Mouse (Mus musculus): ENCODE data around the gene Siah1a. TPM values are rescaled to one million over a fixed set of nuclear protein-coding genes. Genes with fewer than 3 reads are reported as not detected.

The Siah1a gene
- polyA plus RNA-seq, 1 experiment = 35.7 TPM

GRCm38 (mm10) chr8:86713407-86714188 is 32.1 kb downstream of the Siah1a start:
- Histone ChIP-seq H3K27ac (ENCODE audit: control insufficient read depth, insufficient read depth, low read length) (no peak overlapping the region), H3K36me3 (ENCODE audit: control insufficient read depth, insufficient read depth, low read length) (peaks cover 26% of the 10 kb centered on the region), H3K4me1 (replicated peaks; ENCODE audit: control insufficient read depth, insufficient read depth, low read length) (peaks cover 24% of the 10 kb centered on the region), H3K27me3 (ENCODE audit: control insufficient read depth, insufficient read depth, low read length) (no peaks in the 10 kb centered on the region), H3K4me3 (ENCODE audit: control insufficient read depth, insufficient read depth, low read length) (no peak overlapping the region)
- TF ChIP-seq POLR2A (IDR thresholded peaks at IDR 0.05; ENCODE audit: control insufficient read depth, extremely low read depth, insufficient read depth, low read length, poor library complexity) (no peak), CTCF (IDR thresholded peaks at IDR 0.05; ENCODE audit: borderline replicate concordance, control insufficient read depth, extremely low read depth, insufficient read depth, low read length, poor library complexity) (no peak)
- 96% methylated on average over 14 of the region's 14 CpGs for WGBS
- no peak for DNase-seq

DNA sequence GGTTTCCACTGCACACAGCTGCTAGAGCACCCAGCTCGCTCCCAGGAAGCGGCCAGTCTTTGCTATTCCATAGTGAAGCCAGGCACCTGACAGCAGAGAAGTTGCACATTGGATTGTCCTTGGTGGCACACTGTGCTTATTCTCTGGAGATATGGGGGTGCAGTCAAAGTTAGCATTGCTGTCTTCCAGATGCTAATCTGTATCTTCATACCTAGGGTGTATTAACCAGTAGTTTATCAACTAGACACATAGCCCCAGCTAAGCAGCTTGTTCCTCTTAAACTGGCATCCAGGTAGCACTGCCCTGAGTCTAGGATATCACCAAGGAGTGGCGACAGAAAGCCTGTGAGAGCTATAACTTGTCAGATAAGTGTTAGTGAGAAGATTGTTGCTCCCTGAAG is 33.1 kb downstream of the Siah1a start:
- WGBS = 98% methylated on average over 3 of the region's 3 CpGs
- Histone ChIP-seq H3K4me1 (replicated peaks; ENCODE audit: control insufficient read depth, insufficient read depth, low read length) (peaks cover 28% of the 10 kb centered on the region), H3K27ac (ENCODE audit: control insufficient read depth, insufficient read depth, low read length) (peak overlapping the region; percentile 21; the same call in 1 of the 2 replicates), H3K4me3 (ENCODE audit: control insufficient read depth, insufficient read depth, low read length) (no peak overlapping the region), H3K36me3 (ENCODE audit: control insufficient read depth, insufficient read depth, low read length) (peaks cover 18% of the 10 kb centered on the region), H3K27me3 (ENCODE audit: control insufficient read depth, insufficient read depth, low read length) (no peaks in the 10 kb centered on the region)
- no peak for DNase-seq
- TF ChIP-seq POLR2A (IDR thresholded peaks at IDR 0.05; ENCODE audit: control insufficient read depth, extremely low read depth, insufficient read depth, low read length, poor library complexity) (no peak), CTCF (IDR thresholded peaks at IDR 0.05; ENCODE audit: borderline replicate concordance, control insufficient read depth, extremely low read depth, insufficient read depth, low read length, poor library complexity) (no peak)

- H3K4me1 ChIP-seq (replicated peaks; ENCODE audit: control insufficient read depth, insufficient read depth, low read length) = peaks cover 38% of the 10 kb centered on the region
- H3K36me3 ChIP-seq (ENCODE audit: control insufficient read depth, insufficient read depth, low read length) = no peaks in the 10 kb centered on the region
- DNase-seq = peak; percentile 82
- WGBS = 4% methylated on average over 4 of the region's 4 CpGs
- peak overlapping the region; percentile 79 for H3K27ac ChIP-seq (ENCODE audit: control insufficient read depth, insufficient read depth, low read length)
- H3K4me3 ChIP-seq (ENCODE audit: control insufficient read depth, insufficient read depth, low read length) = no peak overlapping the region
- no peaks in the 10 kb centered on the region for H3K27me3 ChIP-seq (ENCODE audit: control insufficient read depth, insufficient read depth, low read length)
- TF ChIP-seq CTCF (IDR thresholded peaks at IDR 0.05; ENCODE audit: borderline replicate concordance, control insufficient read depth, extremely low read depth, insufficient read depth, low read length, poor library complexity) = no peak
- no peak for TF ChIP-seq POLR2A (IDR thresholded peaks at IDR 0.05; ENCODE audit: control insufficient read depth, extremely low read depth, insufficient read depth, low read length, poor library complexity)
Observed at GRCm38 (mm10) chr8:86707873-86708272, 37.9 kb downstream of the Siah1a start.

- 51% methylated on average over 5 of the region's 5 CpGs for WGBS
- Histone ChIP-seq H3K27me3 (ENCODE audit: control insufficient read depth, insufficient read depth, low read length) (no peaks in the 10 kb centered on the region), H3K36me3 (ENCODE audit: control insufficient read depth, insufficient read depth, low read length) (no peaks in the 10 kb centered on the region), H3K4me1 (replicated peaks; ENCODE audit: control insufficient read depth, insufficient read depth, low read length) (peaks cover 36% of the 10 kb centered on the region), H3K27ac (ENCODE audit: control insufficient read depth, insufficient read depth, low read length) (peak overlapping the region; percentile 79), H3K4me3 (ENCODE audit: control insufficient read depth, insufficient read depth, low read length) (no peak overlapping the region)
- peak; percentile 41 for DNase-seq
- TF ChIP-seq CTCF (IDR thresholded peaks at IDR 0.05; ENCODE audit: borderline replicate concordance, control insufficient read depth, extremely low read depth, insufficient read depth, low read length, poor library complexity) = 0 out of 2 replicates have a peak, but pooled peaks have one; percentile 22
- TF ChIP-seq POLR2A (IDR thresholded peaks at IDR 0.05; ENCODE audit: control insufficient read depth, extremely low read depth, insufficient read depth, low read length, poor library complexity) = no peak
Observed at GRCm38 (mm10) chr8:86706756-86707155, 39.0 kb downstream of the Siah1a start.

DNA sequence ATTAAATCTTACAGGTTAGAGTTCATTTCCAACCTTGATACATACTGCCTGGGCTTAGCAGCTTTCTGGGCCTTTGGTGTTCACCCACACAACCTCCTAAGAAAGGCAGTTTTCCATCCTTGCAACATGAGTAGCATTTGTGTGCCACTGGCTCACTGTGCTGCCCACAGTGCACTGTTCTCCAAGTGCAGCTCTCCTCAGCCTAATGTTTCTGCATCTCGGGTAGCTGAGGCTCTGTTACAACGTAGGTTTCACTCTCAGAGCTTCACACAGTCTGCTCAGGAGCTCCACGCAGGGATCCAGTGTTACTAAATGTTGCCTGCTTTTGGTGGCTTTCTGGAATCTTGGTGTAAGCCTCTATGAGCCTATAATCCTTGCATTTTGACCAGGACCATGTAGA is 40.4 kb downstream of the Siah1a start:
- 87% methylated on average over 3 of the region's 3 CpGs for WGBS
- no peak for DNase-seq
- H3K36me3 ChIP-seq (ENCODE audit: control insufficient read depth, insufficient read depth, low read length) = no peaks in the 10 kb centered on the region

GRCm38 (mm10) chr8:86702453-86702852 is 43.3 kb downstream of the Siah1a start:
- no peaks in the 10 kb centered on the region for H3K27me3 ChIP-seq (ENCODE audit: control insufficient read depth, insufficient read depth, low read length)
- no peak overlapping the region for H3K4me3 ChIP-seq (ENCODE audit: control insufficient read depth, insufficient read depth, low read length)
- WGBS = 96% methylated on average over 3 of the region's 3 CpGs
- H3K27ac ChIP-seq (ENCODE audit: control insufficient read depth, insufficient read depth, low read length) = no peak overlapping the region
- no peak for TF ChIP-seq CTCF (IDR thresholded peaks at IDR 0.05; ENCODE audit: borderline replicate concordance, control insufficient read depth, extremely low read depth, insufficient read depth, low read length, poor library complexity)
- no peak for TF ChIP-seq POLR2A (IDR thresholded peaks at IDR 0.05; ENCODE audit: control insufficient read depth, extremely low read depth, insufficient read depth, low read length, poor library complexity)
- H3K36me3 ChIP-seq (ENCODE audit: control insufficient read depth, insufficient read depth, low read length) = no peaks in the 10 kb centered on the region
- H3K4me1 ChIP-seq (replicated peaks; ENCODE audit: control insufficient read depth, insufficient read depth, low read length) = peaks cover 21% of the 10 kb centered on the region
- no peak for DNase-seq

More for the DNA sequence above, 40.4 kb downstream of the Siah1a start:
- TF ChIP-seq CTCF (IDR thresholded peaks at IDR 0.05; ENCODE audit: borderline replicate concordance, control insufficient read depth, extremely low read depth, insufficient read depth, low read length, poor library complexity) = no peak
- TF ChIP-seq POLR2A (IDR thresholded peaks at IDR 0.05; ENCODE audit: control insufficient read depth, extremely low read depth, insufficient read depth, low read length, poor library complexity) = no peak
- Histone ChIP-seq H3K4me3 (ENCODE audit: control insufficient read depth, insufficient read depth, low read length) (no peak overlapping the region), H3K27me3 (ENCODE audit: control insufficient read depth, insufficient read depth, low read length) (no peaks in the 10 kb centered on the region), H3K4me1 (replicated peaks; ENCODE audit: control insufficient read depth, insufficient read depth, low read length) (peaks cover 28% of the 10 kb centered on the region), H3K27ac (ENCODE audit: control insufficient read depth, insufficient read depth, low read length) (peak overlapping the region; percentile 8)
